Mouse (Mus musculus) CH12.LX (cell line): ENCODE measurements around the gene Ptchd3. TPM values are rescaled to one million over a fixed set of nuclear protein-coding genes. Genes with fewer than 3 reads are reported as not detected.
A peak's percentile ranks its signal among the peaks of the same experiment; 100 is the strongest.

ENCODE experiments used
- DNase-seq: peaks from one replicate; pipeline ENCODE4 v3.0.0-alpha.2; 2013; ENCODE audit errors: extremely low read depth
- H3K27ac ChIP-seq: 2 replicates; pipeline ENCODE4 v1.5.1; 2012; ENCODE audit warnings: low read depth, mild to moderate bottlenecking, control low read depth, moderate library complexity; ENCODE audit not compliant: insufficient read depth
- H3K27me3 ChIP-seq: replicated peaks from 2 replicates; pipeline ENCODE3; 2012; ENCODE audit warnings: inconsistent platforms
- H3K36me3 ChIP-seq, 2 experiments: replicated peaks in 1 of 2; 2 replicates each; pipeline versions ENCODE3 to v1.6.1; 2012; ENCODE audit warnings: inconsistent platforms in 1 of 2, low read length in 1 of 2, mild to moderate bottlenecking in 1 of 2, mixed read lengths in 1 of 2, moderate library complexity in 1 of 2; ENCODE audit not compliant: control insufficient read depth in 1 of 2, insufficient read depth in 1 of 2
- H3K4me1 ChIP-seq, 2 experiments: 2 replicates each; pipeline ENCODE4 v1.6.1; 2012; ENCODE audit warnings: inconsistent platforms in 1 of 2, moderate library complexity in 1 of 2; ENCODE audit not compliant: insufficient read depth in 2 of 2, control insufficient read depth in 1 of 2
- H3K4me2 ChIP-seq: 2 replicates; pipeline ENCODE4 v1.6.1; 2012; ENCODE audit warnings: low read depth, mild to moderate bottlenecking, control low read depth; ENCODE audit not compliant: poor library complexity, insufficient read depth, severe bottlenecking
- H3K4me3 ChIP-seq, 3 experiments: fragments of 150-350 bp in 1 of 3; sonication (generic) in 1 of 3; replicated peaks in 1 of 3; 2 replicates each; pipeline versions ENCODE3 to v1.5.1; 2011 to 2012; ENCODE audit warnings: low read depth in 2 of 3, low read length in 2 of 3, mild to moderate bottlenecking in 2 of 3, moderate library complexity in 2 of 3, control low read depth in 1 of 3, improper control_type of control experiment in 1 of 3, inconsistent platforms in 1 of 3, mixed read lengths in 1 of 3; ENCODE audit not compliant: poor library complexity in 1 of 3
- H3K79me2 ChIP-seq: replicated peaks from 2 replicates; pipeline ENCODE4 v1.6.1; 2012; ENCODE audit warnings: mild to moderate bottlenecking, moderate library complexity; ENCODE audit not compliant: control insufficient read depth, poor library complexity, insufficient read depth, severe bottlenecking; ENCODE audit errors: extremely low read depth
- H3K9ac ChIP-seq: 2 replicates; pipeline ENCODE4 v1.6.1; 2012; ENCODE audit warnings: low read depth, mild to moderate bottlenecking, control low read depth, moderate library complexity; ENCODE audit not compliant: insufficient read depth
- H3K9me3 ChIP-seq: replicated peaks from 2 replicates; pipeline ENCODE3; 2012; ENCODE audit warnings: low read length, inconsistent platforms, mixed read lengths
- BHLHE40 ChIP-seq: IDR thresholded peaks from 2 replicates; pipeline ENCODE4 v1.6.1; 2011; ENCODE audit warnings: mild to moderate bottlenecking, low read depth, low read length, improper control_type of control experiment
- CHD1 ChIP-seq: IDR thresholded peaks from 2 replicates; pipeline ENCODE4 v1.6.1; 2012; ENCODE audit warnings: low read depth, low read length, improper control_type of control experiment, inconsistent platforms
- CTCF ChIP-seq, 2 experiments: IDR thresholded peaks in 1 of 2; conservative IDR thresholded peaks in 1 of 2; 2 replicates each; pipeline ENCODE4 v1.5.1; 2011 to 2012; ENCODE audit warnings: low read depth in 2 of 2, low read length in 2 of 2, improper control_type of control experiment in 1 of 2, inconsistent platforms in 1 of 2, mild to moderate bottlenecking in 1 of 2, moderate library complexity in 1 of 2
- E2F4 ChIP-seq: IDR thresholded peaks from 2 replicates; pipeline ENCODE4 v1.6.1; 2011; ENCODE audit warnings: low read depth, low read length, improper control_type of control experiment; ENCODE audit not compliant: insufficient replicate concordance
- GABPA ChIP-seq: IDR thresholded peaks from 2 replicates; pipeline ENCODE4 v1.6.1; 2012; ENCODE audit warnings: low read depth, low read length, improper control_type of control experiment, inconsistent platforms; ENCODE audit not compliant: insufficient replicate concordance
- IRF4 ChIP-seq: IDR thresholded peaks from 2 replicates; pipeline ENCODE4 v1.6.1; 2014; ENCODE audit warnings: low read depth, mild to moderate bottlenecking, inconsistent platforms, low read length, improper control_type of control experiment
- JUND ChIP-seq: conservative IDR thresholded peaks from 2 replicates; pipeline ENCODE4 v1.6.1; 2011; ENCODE audit warnings: low read depth, low read length, improper control_type of control experiment
- MAX ChIP-seq: IDR thresholded peaks from 2 replicates; pipeline ENCODE4 v1.6.1; 2011; ENCODE audit warnings: low read length, improper control_type of control experiment
- MXI1 ChIP-seq: IDR thresholded peaks from 2 replicates; pipeline ENCODE4 v1.6.1; 2011; ENCODE audit warnings: mild to moderate bottlenecking, low read depth, low read length, improper control_type of control experiment
- NELFE ChIP-seq: IDR thresholded peaks from 2 replicates; pipeline ENCODE4 v1.6.1; 2011; ENCODE audit warnings: low read depth, low read length, improper control_type of control experiment
- NRF1 ChIP-seq: IDR thresholded peaks from 2 replicates; pipeline ENCODE4 v1.6.1; 2014; ENCODE audit warnings: low read depth, mild to moderate bottlenecking, inconsistent platforms, low read length, improper control_type of control experiment, moderate library complexity
- POLR2AphosphoS2 ChIP-seq: IDR thresholded peaks from 2 replicates; pipeline ENCODE4 v1.6.1; 2011; ENCODE audit warnings: low read depth, low read length, improper control_type of control experiment
- RCOR1 ChIP-seq: conservative IDR thresholded peaks from 2 replicates; pipeline ENCODE4 v1.6.1; 2012; ENCODE audit warnings: low read depth, mild to moderate bottlenecking, inconsistent platforms, low read length, improper control_type of control experiment
- SIN3A ChIP-seq: IDR thresholded peaks from 2 replicates; pipeline ENCODE4 v1.6.1; 2012; ENCODE audit warnings: low read length, improper control_type of control experiment, inconsistent platforms
- SMC3 ChIP-seq: IDR thresholded peaks from 2 replicates; pipeline ENCODE4 v1.6.1; 2011; ENCODE audit warnings: low read depth, low read length, improper control_type of control experiment
- TCF12 ChIP-seq: IDR thresholded peaks from 2 replicates; pipeline ENCODE4 v1.6.1; 2014; ENCODE audit warnings: low read depth, mild to moderate bottlenecking, inconsistent platforms, low read length, improper control_type of control experiment
- USF2 ChIP-seq: conservative IDR thresholded peaks from 2 replicates; pipeline ENCODE4 v1.6.1; 2011; ENCODE audit warnings: low read depth, low read length, improper control_type of control experiment
- ZC3H11A ChIP-seq: IDR thresholded peaks from 2 replicates; pipeline ENCODE4 v1.6.1; 2012; ENCODE audit warnings: low read depth, mild to moderate bottlenecking, inconsistent platforms, low read length, improper control_type of control experiment
- ZMIZ1 ChIP-seq: IDR thresholded peaks from 2 replicates; pipeline ENCODE4 v1.6.1; 2012; ENCODE audit warnings: low read depth, mild to moderate bottlenecking, inconsistent platforms, low read length, improper control_type of control experiment
- ZNF384 ChIP-seq: IDR thresholded peaks from 2 replicates; pipeline ENCODE4 v1.6.1; 2012; ENCODE audit warnings: low read depth, low read length, improper control_type of control experiment, inconsistent platforms
- dilution Hi-C: fragments of 300-500 bp; cut with MboI; formaldehyde crosslinking; loops from 2 replicates; pipeline ENCODE4 v1.14.3; 2020; ENCODE audit warnings: low sequenced_read_pairs; ENCODE audit not compliant: extremely low pct_unique_long_range_greater_than_20kb, extremely low pct_ligation_motif_present
- in situ Hi-C: fragments of 300-500 bp; cut with MboI; formaldehyde crosslinking; loops from 3 replicates; pipeline ENCODE4 v1.14.3; 2019; ENCODE audit warnings: low sequenced_read_pairs, low pct_ligation_motif_present, low pct_unique_long_range_greater_than_20kb, mixed read lengths
- polyA plus RNA-seq: library from polyadenylated mRNA; unstranded; fragments of >175 nt; gene quantifications from 2 replicates; pipeline ENCODE4 v1.2.1, GENCODE M21; 2012; ENCODE audit warnings: low read depth; ENCODE audit not compliant: insufficient read length
- total RNA-seq, 2 experiments: library from RNA; depleted of rRNA; stranded (reverse); fragments of 300-350 nt in 1 of 2; fragments of >200 nt in 1 of 2; gene quantifications; 2 replicates each; pipeline ENCODE4 v1.2.3; 2012 to 2014

Ptchd3 gene
- total and polyA plus RNA-seq, 3 experiments: not detected

GRCm38 (mm10) chr11:121802743-121803142, 27.3 kb upstream of the Ptchd3 start:
- Histone ChIP-seq H3K4me1 (no peaks in the 10 kb centered on the region), H3K4me2 (no peak overlapping the region), H3K27ac (no peak overlapping the region), H3K9ac (no peak overlapping the region), H3K9me3 (no peaks in the 10 kb centered on the region), H3K79me2 (no peaks in the 10 kb centered on the region), H3K27me3 (no peaks in the 10 kb centered on the region), H3K4me3 (no peak overlapping the region), H3K36me3 (no peaks in the 10 kb centered on the region)
- DNase-seq: no peak
- in situ Hi-C loops: no loop called here
- TF ChIP-seq JUND (no peak), USF2 (no peak), IRF4 (no peak), ZMIZ1 (no peak), RCOR1 (no peak), POLR2AphosphoS2 (no peak), CHD1 (no peak), E2F4 (no peak), TCF12 (no peak), GABPA (no peak), NRF1 (no peak), ZNF384 (no peak), MAX (no peak), SMC3 (no peak), CTCF (conservative IDR thresholded peaks at IDR 0.05 in 1 of 2, IDR thresholded peaks at IDR 0.05 in 1 of 2; ENCODE audit: low read depth in 2 of 2, low read length in 2 of 2) (no peak), MXI1 (no peak), ZC3H11A (no peak), NELFE (no peak), SIN3A (no peak)
- dilution Hi-C loops: no loop called here

DNA sequence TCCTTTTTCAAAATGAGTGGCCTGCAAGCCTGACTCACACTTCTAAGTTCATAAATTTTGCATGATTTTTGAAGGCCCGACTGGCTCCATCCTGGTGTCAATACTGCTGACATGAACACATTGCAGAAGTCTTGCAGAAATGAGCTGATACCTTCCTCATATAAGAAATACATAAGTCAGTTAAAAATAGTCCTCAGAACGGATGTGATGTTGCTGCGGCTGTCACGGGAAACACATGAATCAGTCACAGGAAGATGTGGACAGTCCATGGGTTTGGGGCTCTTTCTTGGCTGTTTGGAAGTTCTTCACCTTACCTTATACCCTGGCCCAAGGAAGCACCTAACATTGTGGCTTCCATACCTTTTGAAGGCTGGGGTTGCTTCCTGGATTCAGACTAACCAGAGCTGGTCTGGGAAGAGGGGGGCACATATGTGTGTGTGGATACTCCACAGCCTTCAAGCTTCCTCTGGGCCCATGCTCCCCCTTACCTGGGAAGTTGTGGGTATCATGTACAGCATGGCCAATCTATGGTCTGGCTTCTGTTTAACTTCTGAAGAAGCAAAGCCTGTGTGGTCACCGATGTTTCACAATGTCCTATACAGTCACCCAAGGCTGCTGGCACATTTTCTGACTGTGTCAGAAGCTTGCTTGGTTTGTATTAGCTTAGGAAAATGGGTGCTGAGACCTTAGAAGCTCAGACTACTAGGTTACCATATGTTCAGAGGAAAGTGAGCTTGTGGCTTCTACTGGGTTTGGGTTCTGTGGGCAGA, 25.6 kb upstream of the Ptchd3 start:
- H3K4me3 ChIP-seq: no peak overlapping the region
- peak; percentile 11 for DNase-seq
- H3K4me2 ChIP-seq: no peak overlapping the region
- no peaks in the 10 kb centered on the region for H3K79me2 ChIP-seq
- H3K9ac ChIP-seq: no peak overlapping the region
- H3K27me3 ChIP-seq: no peaks in the 10 kb centered on the region
- no peak overlapping the region for H3K27ac ChIP-seq
- dilution Hi-C loops: no loop called here
- 0 out of 2 replicates have a peak, but pooled peaks have one; percentile 25 for TF ChIP-seq BHLHE40
- 0 out of 2 replicates have a peak, but pooled peaks have one; percentile 37 for TF ChIP-seq JUND
- TF ChIP-seq ZC3H11A: no peak
- TF ChIP-seq, all 38 proteins: peak for 2
- Histone ChIP-seq H3K9me3 (no peaks in the 10 kb centered on the region), H3K4me1 (peaks cover 0 to 4% of the 10 kb centered on the region in 2 experiments; a peak in 1 of 4 replicates), H3K36me3 (no peaks in the 10 kb centered on the region)
- in situ Hi-C loops: loop anchor here (5.0 kb wide), 1 partner anchor 332 kb away; no protein-coding TSS in a partner anchor
